Mouse (Mus musculus) kidney, postnatal 10 days (tissue): ENCODE measurements around the gene Dnah7a.
"Not testable (repeated sequence)": the region's sequence is repeated elsewhere in the genome, so short reads cannot be mapped to it uniquely, and the experiment has no call there.

Experiments
- DNase-seq: peaks from one replicate; pipeline ENCODE4 v3.0.0; 2021; ENCODE audit warnings: mixed read lengths

Dnah7a gene

GRCm38 (mm10) chr1:53377731-53378130 is 328.9 kb downstream of the Dnah7a start:
- no peak for DNase-seq

- not testable (repeated sequence) for DNase-seq
Observed at GRCm38 (mm10) chr1:53375965-53376364, 330.6 kb downstream of the Dnah7a start.

- DNase-seq: no peak
Observed at GRCm38 (mm10) chr1:53358988-53359387, 347.6 kb downstream of the Dnah7a start.

- peak; percentile 97 for DNase-seq
Observed at GRCm38 (mm10) chr1:53352327-53353261, 354.0 kb downstream of the Dnah7a start, which contains the start of the genes Asdurf, Gm28551 and Asnsd1. Asdurf (minus strand) TSS chr1:53352619. Gm28551 (minus strand) TSS chr1:53352667. Asnsd1 (minus strand) TSS chr1:53352752.
